Mouse (Mus musculus) bone marrow, adult 2 months (tissue): ENCODE results near the gene Tbcd. TPM values are rescaled to one million over a fixed set of nuclear protein-coding genes. Genes with fewer than 3 reads are reported as not detected.

Experiments
- H3K27ac ChIP-seq: fragments of 200-500 bp; 2 replicates; pipeline ENCODE4 v1.5.1; 2012; ENCODE audit warnings: low read depth, mild to moderate bottlenecking, control low read depth, inconsistent platforms, low read length; ENCODE audit not compliant: control insufficient read depth, poor library complexity, insufficient read depth
- H3K4me1 ChIP-seq: fragments of 200-500 bp; 2 replicates; pipeline ENCODE4 v1.6.1; 2011; ENCODE audit warnings: low read length; ENCODE audit not compliant: control insufficient read depth, insufficient read depth
- H3K4me3 ChIP-seq: fragments of 200-500 bp; replicated peaks from 2 replicates; pipeline ENCODE3; 2011; ENCODE audit warnings: mild to moderate bottlenecking, low read depth, low read length, control low read depth; ENCODE audit not compliant: control insufficient read depth
- CTCF ChIP-seq: fragments of 200-500 bp; IDR thresholded peaks from 2 replicates; pipeline ENCODE4 v1.5.1; 2011; ENCODE audit warnings: low read length, control low read depth; ENCODE audit not compliant: control insufficient read depth, insufficient read depth
- POLR2A ChIP-seq: fragments of 200-500 bp; IDR thresholded peaks from 2 replicates; pipeline ENCODE4 v1.6.1; 2011; ENCODE audit warnings: low read depth, mild to moderate bottlenecking, control low read depth, low read length, borderline replicate concordance; ENCODE audit not compliant: control insufficient read depth
- WGBS: fragments of 180-500 bp; shearing (Covaris S2); methylation state at CpG from one replicate; pipeline ENCODE4 v1.1.7; 2018; 5-methylcytosine and 5-hydroxymethylcytosine counted together
- polyA plus RNA-seq: library from polyadenylated mRNA; stranded (reverse); fragments of >200 nt; gene quantifications from 2 replicates; pipeline ENCODE4 v1.2.4, GENCODE M21; 2011; ENCODE audit warnings: low replicate concordance; ENCODE audit not compliant: missing spikeins, insufficient read depth, insufficient read length

Tbcd gene
- polyA plus RNA-seq, 1 experiment, result 25.2 TPM

DNA sequence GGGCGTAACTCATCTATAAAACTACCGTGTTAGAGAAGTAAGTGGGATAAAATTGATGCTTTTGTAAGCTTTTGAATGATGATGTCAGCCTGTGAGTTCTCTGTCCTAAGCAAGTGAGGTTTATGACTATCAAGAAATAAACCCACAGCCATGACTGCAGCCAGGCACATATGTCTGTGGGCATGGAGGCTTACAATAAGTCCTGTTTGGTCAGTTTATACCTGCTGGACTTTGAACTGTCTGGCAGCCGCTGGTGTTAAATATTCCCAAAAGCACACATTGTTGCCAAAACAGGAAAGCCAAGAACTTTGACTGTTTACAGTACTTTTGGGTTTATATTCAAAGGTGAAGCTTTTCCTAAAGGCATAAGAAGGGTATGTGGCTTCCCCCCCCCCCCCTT is 65.2 kb downstream of the Tbcd start:
- peaks cover 5% of the 10 kb centered on the region for H3K4me1 ChIP-seq
- no peak overlapping the region for H3K27ac ChIP-seq
- H3K4me3 ChIP-seq, result no peak overlapping the region
- TF ChIP-seq POLR2A, result no peak
- TF ChIP-seq CTCF, result no peak
- 61% methylated on average over 3 of the region's 3 CpGs for WGBS

DNA sequence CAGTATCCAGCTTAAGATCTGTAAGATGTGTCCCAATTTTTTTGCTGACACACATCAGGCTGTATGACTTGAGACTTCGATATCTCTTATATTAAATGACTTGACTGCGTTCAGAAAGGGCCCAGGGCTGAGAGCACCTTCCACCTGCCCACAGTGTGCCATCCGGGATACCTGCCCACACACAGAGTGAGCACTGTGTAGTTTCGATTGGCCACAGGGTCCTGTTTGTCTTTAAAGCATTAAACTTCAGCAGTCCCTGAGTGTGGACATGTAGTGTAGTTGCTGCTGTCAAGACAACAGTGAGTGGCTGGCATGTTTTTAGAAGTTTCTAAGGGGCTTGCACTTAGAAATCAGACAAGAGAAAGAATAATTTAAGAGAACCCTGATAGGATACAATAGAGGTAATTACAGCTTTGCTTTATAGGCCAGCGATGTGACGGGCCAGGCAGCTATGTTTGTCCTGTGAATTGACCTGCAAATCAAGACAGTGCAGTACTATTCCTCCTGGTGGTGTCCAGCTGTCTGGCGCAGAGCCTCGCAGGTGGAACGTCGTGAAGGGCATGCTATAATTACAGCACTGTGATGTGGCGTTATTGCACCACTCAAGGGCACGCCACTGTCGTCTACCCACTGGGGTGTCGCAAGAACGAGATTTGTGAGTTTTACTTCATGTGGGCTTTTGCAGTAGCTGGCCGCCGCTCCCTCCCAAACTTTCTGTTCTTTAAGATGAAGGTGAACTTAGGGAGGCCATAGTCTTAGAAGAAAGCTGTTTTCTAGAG is 66.1 kb downstream of the Tbcd start:
- Histone ChIP-seq H3K4me1 (peaks cover 5% of the 10 kb centered on the region), H3K27ac (peak overlapping the region; percentile 19; the same call in 1 of the 2 replicates), H3K4me3 (peak overlapping the region; percentile 36)
- 63% methylated on average over 17 of the region's 17 CpGs for WGBS
- no peak for TF ChIP-seq POLR2A
- TF ChIP-seq CTCF, result no peak

DNA sequence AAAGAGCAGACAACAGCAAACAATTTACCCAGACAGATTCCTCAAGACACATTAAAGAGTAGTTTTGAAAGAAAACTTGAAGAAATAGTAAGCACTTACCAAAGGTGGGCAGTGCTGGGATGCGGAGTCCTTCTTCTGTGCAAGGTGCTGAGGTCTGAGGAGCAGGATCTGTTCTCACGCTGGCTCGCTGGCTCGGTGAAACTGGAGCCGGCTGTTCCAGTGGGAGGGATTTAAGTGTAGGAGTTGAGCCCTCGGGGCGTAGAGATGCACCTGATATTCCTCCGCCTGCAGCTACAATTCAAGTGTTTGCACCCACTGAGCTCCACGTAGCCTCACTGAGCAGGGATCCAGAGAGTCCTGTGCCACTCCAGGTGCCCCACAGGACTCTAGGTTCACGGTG is 67.4 kb downstream of the Tbcd start, which contains the start of gene Zfp750:
Gene Zfp750, minus strand, starts transcription at position 203 of the 400 bp plus-strand sequence.
- TF ChIP-seq CTCF, result no peak
- TF ChIP-seq POLR2A, result no peak
- 88% methylated on average over 10 of the region's 10 CpGs for WGBS
- Histone ChIP-seq H3K4me1 (peaks cover 5% of the 10 kb centered on the region), H3K27ac (peak within 1 kb of the TSS; percentile 61; the same call in 1 of the 2 replicates), H3K4me3 (peak within 1 kb of the TSS; percentile 36)

DNA sequence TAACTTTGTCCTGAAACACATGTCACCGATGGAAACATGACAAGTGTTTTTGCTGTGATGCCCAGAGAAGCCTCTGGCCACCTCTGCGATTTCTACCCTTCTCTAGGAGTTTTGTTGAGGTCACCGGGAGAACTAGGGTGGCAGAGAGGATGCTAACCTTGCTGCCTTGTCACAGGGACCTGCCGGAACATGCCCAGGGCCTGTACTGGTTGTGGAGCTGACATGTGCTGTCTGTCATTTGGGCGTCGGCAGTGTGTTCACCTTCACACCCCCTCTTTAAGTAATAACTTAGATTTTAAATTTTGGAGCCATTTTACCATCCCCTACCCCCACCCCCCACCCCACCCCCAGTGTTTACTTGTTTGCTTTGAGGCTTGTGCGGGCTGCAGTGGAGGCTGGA is 68.0 kb downstream of the Tbcd start:
- H3K4me1 ChIP-seq, result peaks cover 5% of the 10 kb centered on the region
- H3K27ac ChIP-seq, result no peak overlapping the region
- WGBS, result 86% methylated on average over 7 of the region's 7 CpGs
- TF ChIP-seq POLR2A, result no peak
- H3K4me3 ChIP-seq, result no peak overlapping the region

DNA sequence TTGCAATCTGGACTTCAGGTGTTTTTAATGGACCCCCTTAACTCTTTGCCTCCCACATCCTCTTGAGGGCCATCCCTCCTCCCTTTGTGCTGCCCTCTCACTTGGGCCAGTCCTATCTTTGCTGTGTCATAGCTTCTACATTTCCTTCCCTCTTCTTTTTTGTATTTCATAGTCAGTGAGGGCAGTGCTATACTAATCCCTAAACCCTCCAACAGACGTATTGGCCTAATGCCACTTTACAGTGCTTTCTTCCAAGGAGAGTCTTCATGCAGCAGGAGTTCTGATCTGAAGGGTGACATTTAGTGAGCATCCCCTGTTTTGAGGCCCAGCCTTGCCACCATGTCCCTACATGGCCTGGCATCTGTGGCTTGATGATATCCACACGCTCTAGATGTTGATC is 69.0 kb downstream of the Tbcd start:
- TF ChIP-seq CTCF, result no peak
- no peak for TF ChIP-seq POLR2A
- Histone ChIP-seq H3K4me3 (no peak overlapping the region), H3K27ac (peak overlapping the region; percentile 61), H3K4me1 (peaks cover 5% of the 10 kb centered on the region)
- 48% methylated on average over 2 of the region's 2 CpGs for WGBS

DNA sequence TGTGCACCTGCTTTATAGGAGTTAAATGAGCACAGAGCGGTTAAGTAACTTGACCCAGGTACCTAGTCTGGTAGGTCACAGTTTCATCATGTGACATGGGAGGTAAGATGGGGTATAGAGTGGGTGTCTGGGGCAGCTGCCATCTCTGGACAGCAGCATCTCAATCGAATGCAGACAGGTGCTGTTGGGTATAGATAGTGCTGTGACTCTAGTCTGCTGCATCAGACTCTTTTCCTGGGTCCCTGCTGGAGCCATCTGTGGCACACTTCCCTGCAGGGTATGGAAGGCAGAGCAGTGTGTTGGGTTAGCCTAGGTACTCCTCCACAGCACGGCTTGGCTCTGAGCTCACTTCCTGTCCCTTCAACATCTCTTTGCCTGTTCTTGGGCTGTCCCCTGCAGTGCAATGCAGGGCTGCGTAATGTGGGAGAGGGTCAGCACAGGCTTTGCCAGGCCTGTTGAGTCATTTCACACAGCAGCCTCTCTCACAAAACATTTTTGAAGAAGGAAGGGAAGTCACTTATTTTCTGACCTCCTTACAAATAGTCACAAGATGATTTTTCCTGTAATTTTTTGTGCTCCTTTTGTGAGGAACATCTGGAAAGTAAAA is 70.5 kb downstream of the Tbcd start:
- Histone ChIP-seq H3K4me1 (peaks cover 5% of the 10 kb centered on the region), H3K4me3 (no peak overlapping the region), H3K27ac (no peak overlapping the region)
- TF ChIP-seq POLR2A (no peak), CTCF (no peak)
- 62% methylated on average over 4 of the region's 4 CpGs for WGBS

DNA sequence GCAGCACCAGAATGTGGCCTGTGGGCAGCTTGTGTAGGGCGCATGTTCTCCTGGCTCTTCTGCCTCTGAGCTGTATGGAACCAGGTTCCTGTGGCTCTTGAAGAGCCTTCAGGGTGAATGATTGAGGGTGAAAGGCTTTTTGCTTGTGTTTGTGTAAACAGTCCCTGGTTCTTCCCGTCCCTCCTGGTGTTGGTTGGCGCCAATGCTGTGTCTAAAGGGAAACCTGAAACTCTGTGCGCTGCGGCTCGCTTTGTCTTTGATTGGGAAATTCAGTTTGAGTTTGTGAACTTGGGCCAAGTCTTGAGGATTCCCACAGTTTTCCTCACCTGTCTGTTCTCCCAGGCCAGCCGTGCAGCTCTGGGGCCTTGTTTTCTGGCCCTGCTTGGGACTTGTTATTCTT is 72.4 kb downstream of the Tbcd start:
- 90% methylated on average over 7 of the region's 7 CpGs for WGBS
- H3K27ac ChIP-seq, result no peak overlapping the region
- H3K4me1 ChIP-seq, result peaks cover 2% of the 10 kb centered on the region
- no peak overlapping the region for H3K4me3 ChIP-seq
- no peak for TF ChIP-seq POLR2A
- TF ChIP-seq CTCF, result no peak

DNA sequence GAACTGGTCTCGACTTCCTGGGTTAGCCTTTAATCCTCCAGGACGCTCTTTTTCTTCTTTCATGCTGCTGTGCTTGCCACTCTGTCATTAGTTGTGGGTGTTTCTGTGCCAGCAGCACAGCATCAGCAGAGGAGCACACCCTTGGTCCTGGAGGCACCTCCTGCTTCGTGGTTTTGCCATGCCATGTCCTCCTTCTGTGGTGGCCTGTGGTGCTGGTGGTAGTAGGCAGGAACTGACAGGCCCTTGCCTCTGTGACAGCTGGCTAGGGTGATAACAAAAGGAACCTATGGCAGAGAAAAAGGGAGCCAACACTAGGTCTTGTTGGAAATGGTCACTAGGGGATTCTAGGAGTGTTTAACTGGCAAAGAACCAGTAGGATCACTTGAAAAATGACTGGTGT is 78.0 kb downstream of the Tbcd start:
- no peaks in the 10 kb centered on the region for H3K4me1 ChIP-seq
- H3K4me3 ChIP-seq, result no peak overlapping the region
- no peak overlapping the region for H3K27ac ChIP-seq
- no peak for TF ChIP-seq CTCF
- TF ChIP-seq POLR2A, result no peak
- 52% methylated on average over 3 of the region's 3 CpGs for WGBS

DNA sequence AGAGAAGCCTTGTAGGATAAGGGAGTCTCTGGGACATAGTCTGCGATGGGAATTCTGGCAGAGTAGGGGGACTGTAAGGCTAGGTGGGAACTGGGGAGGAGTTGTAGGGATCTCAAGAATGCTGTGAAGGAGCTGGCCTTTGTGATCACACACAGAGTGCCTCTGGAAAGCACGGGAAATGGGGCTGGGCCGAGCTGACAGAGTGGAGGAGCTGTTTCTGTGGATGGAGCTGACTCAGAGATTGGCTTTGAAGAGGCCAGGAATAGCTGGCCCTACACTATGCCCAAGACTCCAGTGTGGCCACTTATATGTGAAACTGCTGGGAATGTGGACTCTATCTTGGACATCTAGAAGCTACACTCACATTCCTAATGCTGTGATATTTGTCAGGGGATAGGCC is 84.8 kb downstream of the Tbcd start:
- H3K4me3 ChIP-seq, result no peak overlapping the region
- TF ChIP-seq CTCF, result no peak
- TF ChIP-seq POLR2A, result no peak
- no peak overlapping the region for H3K27ac ChIP-seq
- 78% methylated on average over 3 of the region's 3 CpGs for WGBS
- H3K4me1 ChIP-seq, result no peaks in the 10 kb centered on the region
